Mouse (Mus musculus): ENCODE data around the gene Ptges3l.
"Not testable (repeated sequence)": the region's sequence is repeated elsewhere in the genome, so short reads cannot be mapped to it uniquely, and the experiment has no call there.

The Ptges3l gene

GRCm38 (mm10) chr11:101420148-101420547, 5.0 kb downstream of the Ptges3l start:
- DNase-seq (ENCODE audit: low spot score in 2 of 2), result no peak

GRCm38 (mm10) chr11:101419610-101420009, 5.5 kb downstream of the Ptges3l start:
- no peak for DNase-seq (ENCODE audit: low spot score in 2 of 2)

DNA sequence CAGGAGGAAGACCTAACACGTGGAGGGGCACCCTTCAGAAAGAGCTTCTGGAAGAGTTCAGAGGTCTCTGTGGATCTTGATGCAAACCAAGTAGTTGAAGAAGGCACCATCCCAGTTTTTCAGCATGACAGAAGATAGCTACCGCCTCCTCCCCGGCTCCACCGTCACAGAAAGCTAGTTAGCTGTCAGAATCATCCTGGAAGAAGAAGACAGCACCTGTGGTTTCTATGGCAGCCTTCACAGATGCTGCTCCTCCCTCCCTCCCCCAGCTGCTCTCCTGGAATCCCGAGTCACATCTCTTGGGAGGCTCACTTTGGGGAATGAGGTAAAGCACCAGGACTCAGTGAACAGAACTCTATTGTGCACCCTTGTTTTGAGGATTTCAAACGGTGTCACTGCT, 6.1 kb downstream of the Ptges3l start:
- peak; percentile 32 to 55 for DNase-seq (ENCODE audit: low spot score in 2 of 2)

DNA sequence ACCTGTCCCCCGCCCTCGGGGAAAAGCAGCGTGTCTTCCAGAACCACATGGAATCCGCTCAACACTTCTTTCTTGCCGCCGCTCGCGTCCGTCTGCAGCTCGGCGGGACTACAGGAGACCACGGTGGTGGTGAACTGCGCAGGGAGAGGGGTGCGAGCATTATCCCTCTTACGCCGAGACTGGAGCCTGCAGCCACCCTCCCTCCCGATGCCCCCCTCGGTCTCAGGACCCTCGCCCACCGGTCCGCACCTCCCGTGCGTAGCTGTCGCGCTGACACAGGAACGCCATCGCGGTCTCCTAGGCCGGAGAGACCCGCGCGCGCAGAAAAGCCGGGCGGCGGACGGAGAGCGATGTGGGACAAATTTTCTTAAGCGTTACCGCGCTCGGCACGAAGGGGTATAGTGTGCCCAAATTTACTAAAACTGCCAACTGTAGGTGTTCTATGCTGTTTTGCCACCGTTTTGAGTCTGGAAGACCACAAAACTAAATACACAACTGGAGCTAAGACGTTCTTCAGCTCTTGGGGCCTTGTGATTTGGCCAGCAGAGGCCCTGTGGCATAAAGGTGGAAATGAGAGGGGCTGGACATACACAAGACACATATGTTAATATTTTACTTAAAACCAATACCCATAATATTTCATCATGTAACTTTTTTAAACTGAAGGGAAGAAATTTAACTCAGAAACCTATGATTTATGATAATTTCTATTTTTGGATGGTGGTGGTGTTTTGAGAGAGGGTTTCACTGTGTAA, 7.9 kb downstream of the Ptges3l start, which contains the start of gene Aarsd1:
Gene Aarsd1, minus strand, starts transcription at position 515 of the 755 bp plus-strand sequence.
- DNase-seq (ENCODE audit: low spot score in 2 of 2), result peak; percentile 71 to 86

- DNase-seq (ENCODE audit: low spot score in 2 of 2), result no peak
Observed at GRCm38 (mm10) chr11:101416433-101417100, 8.6 kb downstream of the Ptges3l start.

GRCm38 (mm10) chr11:101415306-101415705, 9.8 kb downstream of the Ptges3l start:
- DNase-seq (ENCODE audit: low spot score in 2 of 2), result no peak

- DNase-seq (ENCODE audit: low spot score in 2 of 2), result peak; percentile 40 to 69
Observed at GRCm38 (mm10) chr11:101395110-101395509, 30.0 kb downstream of the Ptges3l start.

DNA sequence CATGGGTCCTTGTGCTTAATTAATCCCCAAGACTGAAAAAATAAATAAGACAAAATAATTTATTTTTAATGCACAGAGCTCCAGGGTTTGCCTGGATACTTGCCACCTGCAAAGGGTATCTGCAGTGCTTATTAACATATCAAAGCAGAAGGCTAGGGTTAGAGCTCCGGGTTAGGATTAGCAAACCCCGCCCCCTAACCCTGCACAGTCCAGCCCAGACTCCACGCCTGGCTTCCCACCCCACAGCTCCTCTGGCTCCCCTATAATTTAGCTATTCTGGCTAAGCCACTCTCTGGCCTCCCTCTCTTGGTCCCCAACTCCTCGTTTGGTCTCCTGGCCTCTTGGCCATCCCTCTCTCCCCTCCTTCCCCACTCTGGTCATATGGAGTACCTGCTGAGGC, 43.3 kb downstream of the Ptges3l start:
- no peak for DNase-seq (ENCODE audit: low spot score in 2 of 2)

GRCm38 (mm10) chr11:101378926-101379325, 46.2 kb downstream of the Ptges3l start:
- DNase-seq (ENCODE audit: low spot score in 2 of 2), result no peak

DNA sequence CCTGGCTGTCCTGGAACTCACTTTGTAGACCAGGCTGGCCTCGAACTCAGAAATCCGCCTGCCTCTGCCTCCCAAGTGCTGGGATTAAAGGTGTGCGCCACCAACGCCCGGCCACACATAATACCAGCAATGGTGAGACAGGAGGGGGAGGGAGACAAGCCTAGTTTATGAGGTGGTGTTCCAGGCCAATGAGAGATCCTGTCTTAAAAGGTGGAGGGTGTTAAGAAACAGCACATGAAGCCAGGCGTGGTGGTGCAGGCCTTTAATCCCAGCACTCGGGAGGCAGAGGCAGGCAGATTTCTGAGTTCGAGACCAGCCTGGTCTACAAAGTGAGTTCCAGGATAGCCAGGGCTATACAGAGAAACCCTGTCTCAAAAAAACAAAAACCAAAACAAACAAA, 46.9 kb downstream of the Ptges3l start:
- not testable (repeated sequence) for DNase-seq (ENCODE audit: low spot score in 2 of 2)

DNA sequence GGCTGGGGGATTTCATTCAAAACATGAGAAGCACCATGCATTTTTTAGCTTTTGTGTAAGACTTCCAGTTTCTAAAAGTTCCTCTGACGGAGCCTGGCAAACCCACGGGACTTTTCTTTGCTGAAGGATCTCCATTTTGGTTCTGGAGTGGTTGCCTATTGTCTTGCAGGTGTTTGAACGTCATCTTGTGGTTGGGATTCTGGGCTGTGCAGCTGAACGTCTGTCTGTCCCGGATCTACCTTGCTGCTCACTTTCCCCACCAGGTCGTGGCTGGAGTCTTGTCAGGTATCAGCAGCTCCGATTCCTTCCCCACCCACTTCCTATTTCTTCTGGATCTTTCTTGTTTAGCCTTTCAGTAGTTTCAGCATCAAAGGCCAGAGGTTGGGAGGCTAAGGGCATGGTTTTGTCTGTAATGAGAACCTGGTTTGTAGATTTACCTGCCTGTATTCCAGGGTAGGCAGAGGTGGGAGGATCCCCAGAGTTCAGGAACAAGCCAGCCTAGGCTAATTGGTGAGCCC, 50.7 kb downstream of the Ptges3l start:
- no peak for DNase-seq (ENCODE audit: low spot score in 2 of 2)

- DNase-seq (ENCODE audit: low spot score in 2 of 2), result no peak
Observed at GRCm38 (mm10) chr11:101370141-101370540, 55.0 kb downstream of the Ptges3l start.

Measured in frontal cortex, postnatal 10 days (tissue).